Mouse (Mus musculus) embryo, embryonic 11 days (tissue): ENCODE results near the gene Suz12.
"Not testable (repeated sequence)": the region's sequence is repeated elsewhere in the genome, so short reads cannot be mapped to it uniquely, and the experiment has no call there.

ENCODE experiments used
- DNase-seq: peaks from one replicate; pipeline ENCODE4 v3.0.0-alpha.2; 2015

The Suz12 gene

DNA sequence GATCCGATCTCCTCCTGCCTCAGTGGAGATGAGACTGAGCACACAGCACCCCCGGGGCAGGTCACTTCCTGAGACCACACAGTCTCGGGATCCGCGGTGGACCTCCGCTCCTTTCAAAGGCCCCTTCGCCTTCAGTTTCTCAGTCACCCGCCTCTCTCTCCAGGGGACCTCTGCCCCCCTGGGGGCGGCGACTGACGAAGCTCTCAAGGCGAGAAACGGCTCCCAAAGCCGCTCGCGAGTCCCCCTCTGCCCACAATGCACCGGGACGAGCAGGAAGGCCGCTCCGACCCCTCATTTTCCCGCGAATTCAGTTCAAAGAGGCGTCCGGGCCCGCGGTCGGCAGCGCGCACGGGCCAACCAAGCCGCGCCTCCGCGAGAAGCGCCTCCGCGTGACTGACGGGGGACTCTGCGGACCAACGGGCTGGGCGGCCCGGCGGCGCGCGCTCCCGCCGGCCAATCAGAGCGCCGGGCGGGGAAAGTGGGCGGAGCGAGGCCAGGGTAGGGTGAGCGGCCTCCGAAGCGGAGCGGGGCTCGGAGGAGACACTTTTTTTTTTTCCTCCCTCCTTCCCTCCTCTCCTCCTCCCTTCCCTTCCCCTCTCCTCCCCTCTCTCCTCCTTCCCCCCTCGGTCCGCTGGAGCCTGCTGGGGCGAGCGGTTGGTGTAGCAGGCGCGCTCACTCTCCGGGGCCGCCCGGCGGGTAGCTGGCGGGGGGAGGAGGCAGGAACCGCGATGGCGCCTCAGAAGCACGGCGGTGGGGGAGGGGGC is at the start of gene Suz12:
Suz12 (plus strand) TSS at position 515 of the 764 bp plus-strand sequence.
- DNase-seq: peak; percentile 99

DNA sequence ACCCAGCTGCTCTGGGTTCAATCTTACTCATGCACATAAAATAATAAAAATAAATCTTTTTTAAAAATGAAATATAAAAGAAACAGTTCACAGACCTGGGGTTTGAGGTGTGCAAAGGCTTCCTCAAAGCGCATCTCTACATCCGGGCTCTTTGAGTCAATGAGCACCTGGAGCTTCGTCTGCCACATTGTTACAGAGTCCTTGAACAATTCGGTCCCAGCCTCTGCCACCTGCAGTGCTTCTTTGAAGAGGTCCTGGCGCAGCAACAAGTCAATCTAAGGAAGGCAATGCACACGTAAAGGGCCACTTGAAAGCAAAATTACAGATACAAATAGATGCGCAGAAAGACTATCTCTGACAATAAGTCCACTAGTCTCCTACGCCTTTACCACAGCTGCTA is 49.8 kb upstream of the Suz12 start:
- no peak for DNase-seq

DNA sequence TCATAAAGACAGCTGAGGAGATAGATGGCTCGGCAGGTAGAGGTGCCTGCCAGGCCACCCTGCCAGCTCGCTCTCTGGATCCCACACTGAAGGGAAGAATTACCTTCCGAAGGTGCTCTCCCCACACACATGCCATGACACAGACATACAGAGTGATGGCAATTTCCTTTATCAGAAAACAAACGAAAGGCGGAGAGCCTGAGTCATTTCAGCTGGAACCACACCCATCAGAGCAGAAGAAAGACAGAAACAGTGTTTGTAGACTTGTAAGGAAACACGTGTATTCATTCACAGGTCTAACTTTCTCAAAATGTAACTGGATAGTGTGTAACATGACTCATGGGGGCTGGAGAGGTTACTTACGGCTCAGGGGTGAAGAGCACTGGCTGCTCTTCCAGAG is 49.3 kb upstream of the Suz12 start:
- DNase-seq: no peak

DNA sequence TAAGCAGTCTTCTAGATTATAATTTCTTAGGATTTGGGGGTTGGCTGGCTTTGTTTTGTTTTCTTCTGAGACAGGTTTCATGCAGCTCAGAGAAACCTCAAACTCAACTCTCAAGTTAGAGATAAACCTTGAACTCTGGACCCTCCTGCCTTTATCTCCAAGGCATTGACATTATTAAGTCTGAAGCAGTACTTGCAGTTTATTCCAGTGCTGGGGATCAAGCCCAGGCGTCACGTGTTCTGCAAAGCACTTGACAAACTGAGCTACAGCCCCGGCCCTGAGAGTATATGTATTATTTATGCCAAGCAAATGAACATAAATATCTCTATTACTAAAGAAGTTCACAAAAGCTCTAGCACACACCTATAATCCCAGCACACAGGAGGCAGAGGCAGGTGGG is 45.6 kb upstream of the Suz12 start:
- no peak for DNase-seq

DNA sequence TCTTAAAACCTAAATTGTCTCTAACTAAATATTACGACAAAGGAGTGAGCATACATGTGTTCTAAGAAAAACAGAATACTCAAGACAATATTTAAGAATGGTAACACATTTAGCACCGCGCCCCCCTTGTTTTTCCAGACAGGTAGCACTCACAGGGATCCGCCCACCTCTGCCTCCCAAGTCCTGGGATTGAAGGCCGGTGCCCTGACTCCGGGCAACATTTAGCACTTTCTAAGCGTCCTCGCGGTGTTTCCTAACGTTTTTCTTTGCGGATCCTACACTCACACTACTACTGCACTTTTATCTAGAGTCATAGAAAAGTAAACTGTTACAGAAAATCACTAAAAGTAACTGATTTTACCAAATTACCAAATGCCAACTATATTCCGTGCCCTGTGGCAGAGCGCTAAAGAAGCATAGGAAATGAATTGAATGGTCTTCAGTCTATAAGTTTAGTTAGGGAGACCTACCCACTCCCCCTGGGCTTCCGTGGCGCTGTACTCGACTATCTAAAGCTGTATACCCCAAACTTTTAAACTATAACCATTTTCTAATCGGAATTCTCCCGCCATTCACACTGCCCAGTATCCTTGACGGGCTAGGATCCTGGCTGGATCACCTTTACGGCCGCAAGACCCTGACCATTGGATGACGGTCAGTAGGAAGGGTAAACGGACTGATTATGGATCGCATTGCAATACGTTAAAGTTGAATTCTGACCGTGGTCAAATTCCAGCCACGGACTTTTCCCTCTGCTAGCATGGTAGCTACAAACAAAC is 31.4 kb upstream of the Suz12 start:
- DNase-seq: peak; percentile 21

DNA sequence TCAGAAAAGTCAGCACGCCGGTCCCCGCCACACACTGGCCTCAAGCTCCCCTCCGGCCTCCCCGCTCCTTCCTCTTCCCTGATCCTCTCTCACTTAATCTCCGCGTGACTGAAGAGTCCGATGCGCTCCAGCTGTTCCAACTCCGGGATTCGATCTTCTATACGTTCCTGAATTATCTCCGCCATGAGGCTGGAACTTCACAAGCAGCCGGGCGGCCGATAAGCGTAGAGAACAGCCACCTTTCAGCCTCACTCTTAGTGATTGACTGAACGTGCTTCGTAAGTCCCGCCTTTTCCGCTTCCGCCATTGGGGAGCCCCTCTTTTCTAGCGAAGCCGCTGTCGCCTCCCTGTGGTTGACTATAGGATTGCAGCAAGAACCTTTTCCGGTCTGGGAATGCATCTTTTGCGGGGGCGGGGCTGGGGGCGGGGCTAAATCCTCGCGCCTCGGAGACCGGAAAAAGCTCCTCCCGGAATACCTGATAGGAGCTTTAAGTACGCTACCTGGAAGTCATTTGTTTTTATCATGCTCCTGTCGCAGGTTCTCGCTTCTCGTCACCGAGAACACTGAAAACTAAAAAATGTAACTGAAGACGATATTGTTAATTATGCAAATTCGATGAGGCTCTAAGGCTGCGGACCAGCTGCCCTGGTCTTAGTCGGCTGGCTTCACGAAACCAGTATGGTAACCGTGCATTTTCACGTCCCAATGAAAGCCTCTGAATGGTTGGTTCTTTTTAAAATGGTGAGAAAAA is 30.6 kb upstream of the Suz12 start, which contains the start of gene Utp6:
Utp6 (minus strand) TSS at position 266 of the 752 bp plus-strand sequence.
- peak; percentile 100 for DNase-seq

DNA sequence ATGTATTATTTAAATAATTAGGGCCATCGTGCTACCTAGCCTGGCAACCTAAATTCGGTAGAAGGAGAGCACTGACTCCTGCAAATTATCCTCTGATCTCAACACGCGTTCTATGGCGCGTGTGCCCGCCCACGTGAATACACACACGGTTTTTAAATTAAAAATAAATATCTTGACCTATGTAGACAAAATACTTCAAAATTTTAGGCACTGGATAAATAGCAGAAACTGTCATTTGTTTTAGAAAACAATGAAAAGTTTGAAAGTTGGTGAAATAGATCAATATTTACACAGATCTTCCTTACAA is 30.1 kb upstream of the Suz12 start:
- DNase-seq: no peak

DNA sequence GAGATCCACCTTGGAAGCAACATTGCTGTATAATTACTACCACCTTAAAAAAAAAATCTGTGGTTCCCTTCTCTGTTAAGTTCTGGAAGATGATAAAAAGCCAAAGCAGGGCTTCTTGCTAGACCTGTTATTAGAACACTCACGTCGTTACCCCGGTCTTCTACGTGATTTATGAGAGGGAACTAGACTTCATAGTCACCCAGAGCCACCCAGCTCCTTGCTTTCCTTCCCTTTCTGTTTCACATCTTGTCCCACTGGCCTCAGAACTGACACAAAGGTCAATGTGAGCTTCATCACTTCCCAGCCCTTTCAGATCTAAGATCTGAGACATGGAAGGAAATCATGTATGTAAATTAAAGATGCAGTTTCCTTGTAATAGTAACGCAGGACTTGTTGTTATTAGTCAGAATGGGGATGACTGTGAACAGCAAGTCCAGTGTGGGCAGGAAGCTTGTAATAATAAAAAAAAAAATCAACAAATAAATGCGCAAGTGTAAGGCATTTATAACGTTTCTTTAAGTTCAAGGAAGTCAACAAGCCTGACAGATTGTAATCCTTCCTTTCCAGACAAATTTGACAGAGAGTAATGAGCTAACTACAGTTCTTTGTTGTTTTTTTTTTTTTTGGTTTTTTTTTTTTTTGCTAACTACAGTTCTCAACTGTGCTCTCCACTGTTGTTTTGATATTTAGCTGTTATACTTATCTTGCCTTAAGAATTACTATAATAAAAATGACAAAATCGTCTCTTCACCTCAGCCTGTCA is 29.5 kb upstream of the Suz12 start:
- peak; percentile 13 for DNase-seq

DNA sequence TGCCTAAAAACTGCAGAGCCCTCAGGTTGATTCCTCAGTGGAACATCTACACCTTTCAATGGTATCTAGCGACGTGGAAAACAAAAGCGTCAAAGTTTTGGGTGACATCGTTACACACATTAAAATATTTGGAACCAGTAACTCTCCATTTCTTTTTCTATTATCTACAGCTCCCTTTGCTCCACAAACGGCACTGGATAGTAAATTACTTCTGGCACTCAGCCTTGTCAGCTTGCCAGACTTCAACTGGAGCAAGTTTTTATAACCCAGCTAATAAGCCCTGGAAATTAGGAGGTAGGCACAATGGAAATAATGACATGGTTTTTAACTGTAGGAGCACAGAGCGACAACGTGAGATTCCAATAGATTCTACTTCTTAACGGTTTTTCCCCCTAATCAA is 27.0 kb upstream of the Suz12 start:
- DNase-seq: no peak

DNA sequence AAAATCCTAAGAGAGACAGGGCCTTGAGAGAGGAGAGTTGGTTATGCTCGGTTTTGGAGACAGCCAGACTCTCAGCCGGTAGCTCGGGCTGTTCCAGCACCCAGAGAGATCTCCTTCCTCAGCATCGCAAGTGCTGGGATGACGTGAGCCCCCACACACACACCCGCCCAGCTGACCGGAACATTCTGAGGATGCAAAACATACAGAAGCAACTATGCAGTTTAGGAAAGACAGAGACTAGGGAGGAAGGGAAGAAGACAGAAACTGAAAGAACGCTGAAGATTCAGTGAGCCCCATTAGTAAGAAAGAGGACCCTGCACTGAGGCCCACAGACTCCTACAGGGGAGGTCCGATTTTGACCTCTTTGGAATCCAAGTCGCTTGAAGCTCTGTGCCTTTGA is 25.2 kb upstream of the Suz12 start:
- DNase-seq: no peak

DNA sequence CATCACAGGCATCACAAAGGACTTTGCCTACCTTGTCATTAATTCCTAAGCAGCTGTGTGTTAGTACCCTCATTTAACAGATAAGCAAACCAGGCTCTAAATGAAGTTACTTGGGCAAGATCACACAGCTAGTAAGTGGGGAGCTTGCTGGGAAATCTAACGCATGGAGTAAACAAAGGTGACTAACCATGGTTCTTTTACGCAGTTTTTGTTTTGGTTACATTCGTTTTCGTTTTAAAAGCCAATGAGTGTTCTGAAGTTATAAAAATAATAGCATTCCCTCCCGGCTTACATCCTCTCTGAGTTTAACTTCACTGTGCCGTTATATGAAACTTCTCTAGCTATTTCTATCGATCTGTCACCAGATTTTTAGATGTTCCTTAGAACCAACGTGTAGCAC is 19.8 kb upstream of the Suz12 start:
- peak; percentile 9 for DNase-seq

DNA sequence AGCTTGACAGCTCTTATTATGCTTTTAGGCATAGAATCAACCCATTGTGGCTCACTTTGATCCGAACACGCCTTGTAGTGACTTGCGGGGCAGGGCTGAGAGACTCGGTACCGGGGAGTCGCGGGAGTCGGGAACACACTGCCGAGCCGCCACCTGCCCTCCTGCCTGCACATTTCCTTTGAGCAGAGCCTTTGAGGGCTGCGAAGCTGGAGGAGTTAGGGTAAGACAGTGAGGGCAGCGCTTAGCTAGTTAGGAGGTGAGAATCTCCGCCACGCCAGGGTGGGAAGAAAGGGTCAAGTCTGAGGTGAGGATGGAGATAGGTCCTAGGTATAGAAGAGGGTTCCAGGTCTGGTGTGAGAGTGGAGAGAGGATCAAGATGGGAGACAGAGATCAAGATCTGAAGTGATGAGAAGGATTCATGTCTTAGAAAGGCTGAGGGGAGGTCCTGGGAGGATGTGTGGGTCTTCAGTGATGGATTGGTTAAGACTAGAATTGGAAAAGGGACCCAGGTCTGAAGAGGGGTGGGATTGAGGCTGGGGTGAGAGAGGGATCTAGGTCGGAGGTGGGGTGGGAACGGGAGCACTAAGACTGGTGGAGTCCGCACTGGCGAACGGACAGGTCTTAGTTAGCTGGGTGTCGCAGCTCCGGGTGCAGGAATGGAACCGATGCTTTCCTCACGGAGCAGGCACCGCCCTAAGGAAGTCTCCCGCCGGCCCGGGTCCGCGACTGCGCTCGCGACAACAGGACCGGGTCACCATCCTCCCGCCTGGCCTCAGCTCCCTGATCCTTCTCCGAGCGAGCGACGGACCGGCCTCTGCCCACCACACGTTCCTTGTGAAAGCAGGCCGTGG is 19.1 kb upstream of the Suz12 start:
- peak; percentile 71 for DNase-seq

DNA sequence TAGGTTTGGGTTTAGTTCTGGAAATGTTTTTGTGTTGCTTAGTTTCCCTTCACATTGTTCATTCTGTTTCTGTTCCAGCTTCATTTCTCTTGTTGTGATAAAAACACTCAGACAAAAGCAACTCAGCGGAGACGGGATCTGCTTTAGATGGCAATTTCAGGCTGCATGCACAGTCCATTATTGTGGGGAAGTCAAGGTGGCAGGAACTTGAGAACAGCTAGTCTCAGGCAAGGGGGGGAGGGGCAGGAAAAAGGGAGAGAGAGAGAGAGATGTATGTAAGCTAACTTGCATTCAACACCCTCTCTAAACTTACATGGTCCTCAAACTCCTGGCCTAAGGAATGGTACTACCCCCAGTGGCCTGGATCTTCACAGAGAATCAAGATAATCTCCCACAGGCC is 17.5 kb upstream of the Suz12 start:
- DNase-seq: peak; percentile 18

DNA sequence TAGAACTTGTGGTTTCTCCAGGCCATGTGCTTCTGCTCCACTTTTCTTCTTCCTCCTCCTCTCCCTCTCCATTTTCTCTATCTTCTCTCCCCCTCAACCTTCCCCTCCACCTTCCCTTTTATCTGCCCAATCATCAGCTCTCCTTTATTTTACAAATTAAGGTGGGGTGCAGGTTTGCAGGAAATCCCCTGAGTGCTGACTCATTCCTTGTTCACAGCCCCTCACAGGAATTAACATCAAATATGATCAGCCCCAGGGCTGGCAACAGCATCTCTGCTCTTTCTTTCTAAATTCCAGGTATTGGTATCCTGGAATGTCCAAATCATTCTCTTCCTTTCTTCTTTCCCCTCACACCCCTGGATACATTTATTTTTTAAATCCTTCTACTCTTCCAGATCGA is 16.7 kb upstream of the Suz12 start:
- no peak for DNase-seq

DNA sequence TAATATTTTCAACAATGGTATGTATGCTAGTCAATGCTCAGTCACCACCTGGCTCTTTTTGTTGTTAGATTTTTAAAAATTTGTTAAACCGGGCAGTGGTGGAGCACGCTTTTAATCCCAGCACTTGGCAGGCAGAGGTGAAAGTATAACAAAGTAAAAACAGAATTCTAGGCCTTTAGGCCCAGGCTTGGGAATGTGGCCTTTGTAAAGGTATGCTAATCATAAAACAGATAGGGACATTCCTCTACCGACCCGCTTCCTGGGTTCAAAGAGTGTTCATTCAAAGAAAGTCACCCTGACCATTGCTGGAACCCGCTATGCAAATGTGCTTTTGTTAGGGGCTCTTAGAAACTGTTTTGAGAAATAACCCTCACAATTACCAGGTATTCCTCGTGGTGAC is 16.3 kb upstream of the Suz12 start:
- not testable (repeated sequence) for DNase-seq

DNA sequence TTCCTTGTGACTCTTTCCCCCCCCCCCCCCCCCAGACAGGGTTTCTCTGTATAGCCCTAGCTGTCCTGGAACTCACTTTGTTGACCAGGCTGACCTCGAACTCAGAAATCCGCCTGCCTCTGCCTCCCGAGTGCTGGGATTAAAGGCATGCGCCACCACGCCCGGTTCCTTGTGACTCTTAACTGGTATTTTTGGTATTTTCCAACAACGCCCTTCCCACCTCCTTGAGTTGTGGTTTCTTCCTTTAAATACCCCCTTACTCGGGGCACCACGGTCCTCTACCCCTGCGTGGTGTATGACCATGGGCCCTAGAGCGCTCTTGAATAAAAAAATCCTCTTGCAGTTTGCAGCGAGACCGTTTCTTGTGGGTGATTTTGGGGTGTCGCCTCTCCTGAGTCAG is 15.8 kb upstream of the Suz12 start:
- not testable (repeated sequence) for DNase-seq

DNA sequence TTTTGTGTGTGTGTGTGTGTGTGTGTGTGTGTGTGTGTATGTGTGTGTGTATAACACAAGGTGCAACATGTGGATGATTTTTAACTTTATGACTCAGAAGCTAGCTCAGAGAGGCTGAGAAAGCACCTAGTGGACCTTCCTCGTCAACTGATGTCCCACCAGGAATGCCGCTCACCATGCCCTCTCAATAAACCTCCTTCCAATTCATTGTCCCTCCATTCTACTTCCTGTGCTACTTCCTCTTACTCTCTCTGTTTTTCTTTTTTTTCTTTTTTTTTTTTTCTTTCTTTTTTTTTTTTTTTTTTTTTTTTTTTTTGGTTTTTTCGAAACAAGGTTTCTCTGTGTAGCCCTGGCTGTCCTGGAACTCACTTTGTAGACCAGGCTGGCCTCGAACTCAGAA is 15.2 kb upstream of the Suz12 start:
- DNase-seq: not testable (repeated sequence)

DNA sequence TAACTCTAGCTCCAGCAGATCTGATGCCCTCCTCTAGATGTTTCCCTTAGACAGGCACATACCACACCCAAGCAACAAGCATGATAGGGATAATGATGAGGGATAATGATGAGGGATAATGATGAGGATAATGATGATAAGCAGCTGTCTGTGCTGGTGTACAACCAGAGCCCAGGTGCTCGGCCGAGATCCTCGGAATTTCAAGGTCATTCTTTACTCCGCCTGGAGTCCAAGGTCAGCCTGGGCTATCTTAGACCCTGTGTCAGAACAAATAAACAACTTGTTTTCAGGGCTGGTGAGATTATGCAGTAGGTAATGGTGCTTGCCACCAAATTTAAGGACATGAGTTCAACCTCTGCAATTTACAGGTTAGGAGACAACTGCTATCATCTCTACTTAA is 6.0 kb upstream of the Suz12 start:
- DNase-seq: no peak

DNA sequence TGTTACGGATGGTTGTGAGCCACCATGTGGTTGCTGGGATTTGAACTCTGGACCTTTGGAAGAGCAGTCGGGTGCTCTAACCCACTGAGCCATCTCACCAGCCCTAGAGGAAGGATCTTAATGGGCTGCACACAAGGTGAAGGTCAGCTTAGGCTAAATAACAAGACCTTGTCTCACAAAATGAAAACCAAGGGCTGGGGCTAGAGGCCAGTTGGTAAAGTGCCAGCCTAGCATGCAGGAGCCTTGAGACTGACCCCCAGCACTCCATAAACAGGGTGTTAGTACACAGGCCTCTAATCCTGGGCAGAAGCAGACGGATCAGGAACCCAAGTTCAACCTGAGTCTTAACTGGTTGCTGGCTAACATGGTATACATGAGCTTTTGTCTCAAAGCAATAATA is 5.0 kb upstream of the Suz12 start:
- no peak for DNase-seq

DNA sequence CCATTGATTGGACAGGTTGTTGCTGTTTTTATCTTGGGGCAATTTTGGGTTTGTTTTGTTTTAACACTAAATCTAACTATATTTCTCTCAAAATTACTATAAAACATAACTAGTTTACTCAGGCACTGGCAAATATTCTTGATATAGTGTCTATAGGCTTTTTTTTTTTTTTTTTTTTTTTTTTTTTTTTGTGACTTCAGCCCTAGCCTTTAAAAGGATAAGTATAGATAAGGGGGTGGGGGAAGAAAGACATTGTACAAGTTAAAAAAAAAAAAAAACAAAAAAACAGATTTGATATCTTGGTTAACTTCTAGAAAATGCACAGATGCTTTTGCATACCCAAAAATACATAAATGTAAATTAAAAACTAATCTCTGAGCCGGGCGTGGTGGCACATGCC is 2.8 kb upstream of the Suz12 start:
- no peak for DNase-seq

DNA sequence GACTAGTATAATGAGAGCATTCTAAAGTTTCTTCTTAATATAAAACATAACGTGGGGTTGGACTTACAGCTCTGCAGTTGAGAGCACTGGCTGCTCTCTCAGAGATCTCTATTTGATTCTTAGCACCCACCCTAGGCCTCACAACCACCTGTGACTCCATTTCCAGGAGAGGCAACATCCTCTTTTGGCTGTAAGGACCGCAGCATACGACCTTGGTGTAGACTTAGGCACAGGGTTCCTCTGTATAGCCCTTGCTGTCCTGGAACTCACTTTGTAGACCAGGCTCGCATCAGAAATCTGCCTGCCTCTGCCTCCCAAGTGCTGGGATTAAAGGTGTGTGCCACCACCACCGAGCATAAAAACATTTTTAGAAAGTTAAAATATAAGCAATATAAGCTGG is 1.3 kb upstream of the Suz12 start:
- no peak for DNase-seq

DNA sequence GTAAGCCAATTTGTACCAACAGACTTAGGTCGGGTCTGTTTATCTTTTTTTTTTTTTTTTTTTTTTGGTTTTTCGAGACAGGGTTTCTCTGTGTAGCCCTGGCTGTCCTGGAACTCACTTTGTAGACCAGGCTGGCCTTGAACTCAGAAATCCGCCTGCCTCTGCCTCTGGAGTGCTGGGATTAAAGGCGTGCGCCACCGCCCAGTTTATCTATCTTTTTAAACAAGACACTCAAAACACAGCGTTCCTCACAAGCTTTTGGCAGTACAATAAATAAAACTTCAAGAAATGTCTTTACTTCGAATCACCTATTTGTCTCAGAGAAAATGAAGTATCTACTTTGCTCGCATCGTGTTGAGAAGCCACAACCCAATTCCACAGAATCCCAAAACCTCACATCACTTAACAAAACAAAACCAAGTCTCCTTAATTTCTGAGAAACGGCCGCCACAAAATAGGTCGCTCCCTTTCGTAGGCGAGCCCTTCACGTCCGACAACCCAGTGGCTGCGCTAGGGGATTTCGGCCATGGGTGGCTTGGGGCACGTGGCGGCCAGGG is 793 bp upstream of the Suz12 start:
- DNase-seq: no peak
